Mouse (Mus musculus) stomach, embryonic 14.5 days (tissue): ENCODE measurements around the gene Abl1. TPM values are rescaled to one million over a fixed set of nuclear protein-coding genes. Genes with fewer than 3 reads are reported as not detected.

Experiments used
- ATAC-seq: fragments of 200-750 bp; cut with Nextera tagmentation; 2 replicates; pipeline ENCODE4 v1.8.0; 2017; ENCODE audit warnings: low read depth, moderate TSS enrichment; ENCODE audit not compliant: insufficient number of reproducible peaks, insufficient read depth, low FRiP score
- H3K27ac ChIP-seq: fragments of 300-500 bp; sonication (generic); 2 replicates; pipeline ENCODE4 v1.5.1; 2014; ENCODE audit warnings: mild to moderate bottlenecking, low read length, moderate library complexity, mixed read lengths
- H3K27me3 ChIP-seq: fragments of 300-500 bp; sonication (generic); 2 replicates; pipeline ENCODE4 v1.6.1; 2014; ENCODE audit warnings: low read length, control low read depth, mixed read lengths; ENCODE audit not compliant: control insufficient read depth, insufficient read depth
- H3K36me3 ChIP-seq: fragments of 300-500 bp; sonication (generic); 2 replicates; pipeline ENCODE4 v1.6.1; 2014; ENCODE audit warnings: mild to moderate bottlenecking, control low read depth, low read length, moderate library complexity, mixed read lengths; ENCODE audit not compliant: control insufficient read depth, insufficient read depth
- H3K4me1 ChIP-seq: fragments of 300-500 bp; sonication (generic); 2 replicates; pipeline ENCODE4 v1.6.1; 2014; ENCODE audit warnings: low read length, control low read depth, mixed read lengths; ENCODE audit not compliant: control insufficient read depth, insufficient read depth
- H3K4me2 ChIP-seq: fragments of 300-500 bp; sonication (generic); replicated peaks from 2 replicates; pipeline ENCODE4 v1.6.1; 2014; ENCODE audit warnings: low read depth, low read length, control low read depth
- H3K4me3 ChIP-seq: fragments of 300-500 bp; sonication (generic); 2 replicates; pipeline ENCODE4 v1.5.1; 2014; ENCODE audit warnings: low read depth, low read length, control low read depth
- H3K9ac ChIP-seq: fragments of 300-500 bp; sonication (generic); replicated peaks from 2 replicates; pipeline ENCODE4 v1.6.1; 2014; ENCODE audit warnings: low read depth, mild to moderate bottlenecking, control low read depth, low read length, moderate library complexity, mixed read lengths
- H3K9me3 ChIP-seq: fragments of 300-500 bp; sonication (generic); 2 replicates; pipeline ENCODE4 v1.6.1; 2016; ENCODE audit warnings: low read depth, low read length, control low read depth; ENCODE audit not compliant: control insufficient read depth
- WGBS: fragments of 180-500 bp; shearing (Covaris S2); extraction: QIAGEN DNeasy Blood & Tissue Kit; methylation state at CpG from one replicate; pipeline ENCODE4 v1.1.7; 2014; 5-methylcytosine and 5-hydroxymethylcytosine counted together
- polyA plus RNA-seq: library from polyadenylated mRNA; unstranded; fragments of >200 nt; fragmentation: Nextera tagmentation; extraction: Ambion mirVana; gene quantifications from 2 replicates; pipeline ENCODE4 v1.2.1, GENCODE M21; 2014

The Abl1 gene
- polyA plus RNA-seq, 1 experiment from 2014 or later, result 46.4 TPM

DNA sequence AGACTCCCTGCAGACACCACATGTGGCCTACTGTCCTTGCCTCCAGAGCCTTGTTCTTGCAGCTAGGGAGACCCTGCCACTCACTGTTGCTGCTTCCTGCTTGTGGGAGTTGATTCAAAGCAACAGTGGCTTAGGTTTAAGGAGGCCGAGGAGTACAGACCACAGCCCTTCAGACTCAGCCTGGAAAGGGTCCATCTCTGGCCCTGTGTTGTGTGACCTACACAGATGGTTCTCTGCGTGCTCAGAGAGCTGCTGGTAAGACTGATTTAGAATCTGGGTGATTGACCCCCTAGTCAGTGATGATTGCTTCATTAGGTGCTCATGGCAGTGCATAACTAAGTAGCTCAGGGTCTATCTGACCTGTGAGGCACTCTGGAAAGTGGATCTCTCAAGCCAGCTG, 101.0 kb downstream of the Abl1 start:
- Histone ChIP-seq H3K27me3 (no peaks in the 10 kb centered on the region), H3K4me1 (no peaks in the 10 kb centered on the region), H3K9me3 (no peaks in the 10 kb centered on the region), H3K4me2 (no peak overlapping the region), H3K27ac (no peak overlapping the region), H3K36me3 (peaks cover 89% of the 10 kb centered on the region), H3K4me3 (no peak overlapping the region), H3K9ac (no peak overlapping the region)
- 87% methylated on average over 2 of the region's 2 CpGs for WGBS
- no peak for ATAC-seq

DNA sequence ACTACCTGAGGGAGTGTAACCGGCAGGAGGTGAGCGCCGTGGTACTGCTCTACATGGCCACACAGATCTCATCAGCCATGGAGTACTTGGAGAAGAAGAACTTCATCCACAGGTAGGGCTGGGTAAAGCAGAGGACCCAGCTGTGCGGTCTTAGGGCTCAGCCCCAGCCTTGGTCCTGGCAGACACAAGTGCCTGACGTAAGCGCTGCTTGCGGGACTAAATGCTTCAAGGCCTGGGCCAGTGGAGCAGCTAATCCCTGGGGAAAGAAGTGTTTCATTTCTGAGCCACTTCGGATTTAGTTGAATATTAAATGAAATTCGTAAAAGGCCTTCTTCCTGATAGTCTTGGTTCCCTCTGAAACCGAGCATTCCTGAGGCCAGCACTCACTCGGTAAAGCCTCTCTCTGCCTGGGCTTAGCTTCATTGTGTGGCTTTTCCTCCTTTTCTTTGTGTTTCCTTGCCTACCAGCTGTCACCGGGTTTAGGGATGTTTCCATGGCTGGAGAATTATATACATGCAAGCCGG, 102.6 kb downstream of the Abl1 start:
- Histone ChIP-seq H3K4me3 (no peak overlapping the region), H3K9me3 (no peaks in the 10 kb centered on the region), H3K36me3 (peaks cover 88% of the 10 kb centered on the region), H3K9ac (no peak overlapping the region), H3K4me2 (no peak overlapping the region), H3K27ac (no peak overlapping the region), H3K27me3 (no peaks in the 10 kb centered on the region), H3K4me1 (no peaks in the 10 kb centered on the region)
- no peak for ATAC-seq
- WGBS, result 90% methylated on average over 13 of the region's 13 CpGs

DNA sequence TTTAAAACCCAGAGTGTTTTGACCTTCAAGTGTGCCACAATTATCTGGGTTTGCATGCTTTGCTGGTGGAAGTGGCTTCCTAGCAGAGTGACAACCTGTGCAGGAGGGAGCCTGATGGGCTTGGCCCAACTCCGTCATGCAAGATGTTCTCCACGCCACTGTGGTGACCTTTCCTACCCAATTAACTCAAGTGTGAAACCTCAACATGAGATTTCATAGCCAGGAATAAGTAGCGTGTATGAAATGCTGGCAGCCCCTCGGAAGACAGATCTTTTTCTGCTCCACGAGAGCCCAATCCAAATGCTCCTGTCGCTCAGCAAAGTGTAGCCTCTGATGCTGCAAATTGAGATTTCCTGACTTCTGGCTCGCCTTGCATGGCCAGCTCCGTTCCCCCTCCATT, 103.1 kb downstream of the Abl1 start:
- Histone ChIP-seq H3K9me3 (no peaks in the 10 kb centered on the region), H3K27ac (no peak overlapping the region), H3K27me3 (no peaks in the 10 kb centered on the region), H3K9ac (no peak overlapping the region), H3K4me2 (no peak overlapping the region), H3K4me1 (no peaks in the 10 kb centered on the region), H3K4me3 (no peak overlapping the region), H3K36me3 (peaks cover 87% of the 10 kb centered on the region)
- WGBS, result 90% methylated on average over 8 of the region's 8 CpGs
- ATAC-seq, result no peak

DNA sequence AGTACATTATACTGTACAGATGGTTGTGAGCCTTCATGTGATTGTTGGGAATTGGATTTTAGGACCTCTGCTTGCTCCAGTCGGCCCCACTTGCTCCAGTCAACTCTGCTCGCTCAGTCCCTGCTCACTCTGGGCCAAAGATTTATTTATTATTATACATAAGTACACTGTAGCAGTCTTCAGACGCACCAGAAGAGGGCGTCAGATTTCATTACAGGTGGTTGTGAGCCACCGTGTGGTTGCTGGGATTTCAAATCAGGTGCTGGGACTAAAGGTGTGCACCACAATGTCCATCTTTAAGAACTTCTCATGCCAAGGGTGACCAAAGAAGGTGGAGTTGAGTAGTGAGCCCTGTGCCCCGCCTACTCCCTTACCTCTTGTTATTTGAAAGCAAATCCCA, 104.4 kb downstream of the Abl1 start:
- no peak for ATAC-seq
- Histone ChIP-seq H3K4me3 (no peak overlapping the region), H3K9me3 (no peaks in the 10 kb centered on the region), H3K36me3 (peaks cover 87% of the 10 kb centered on the region), H3K27me3 (no peaks in the 10 kb centered on the region), H3K4me2 (no peak overlapping the region), H3K9ac (no peak overlapping the region), H3K27ac (no peak overlapping the region), H3K4me1 (no peaks in the 10 kb centered on the region)
- 79% methylated on average over 6 of the region's 6 CpGs for WGBS

DNA sequence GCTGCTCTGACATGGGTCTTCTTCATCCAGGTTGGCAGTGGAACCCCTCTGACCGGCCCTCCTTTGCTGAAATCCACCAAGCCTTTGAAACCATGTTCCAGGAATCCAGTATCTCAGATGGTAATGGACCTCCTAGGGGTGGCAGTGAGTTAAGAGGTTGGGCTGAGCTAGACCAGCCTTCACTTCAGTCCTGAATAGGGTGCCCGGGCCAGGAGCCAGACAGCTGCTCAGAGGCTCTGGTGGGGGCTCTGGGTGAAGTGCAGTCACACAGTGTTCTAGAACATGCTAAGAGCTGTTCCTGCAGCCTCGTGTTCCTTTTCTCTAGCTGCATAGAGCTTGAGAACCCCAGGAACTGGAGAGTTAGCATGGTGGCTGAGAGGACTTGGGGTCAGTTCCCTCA, 108.8 kb downstream of the Abl1 start:
- H3K9ac ChIP-seq, result no peak overlapping the region
- no peak overlapping the region for H3K27ac ChIP-seq
- H3K4me3 ChIP-seq, result no peak overlapping the region
- H3K36me3 ChIP-seq, result peaks cover 92% of the 10 kb centered on the region
- 83% methylated on average over 3 of the region's 3 CpGs for WGBS
- no peak for ATAC-seq
- H3K4me2 ChIP-seq, result no peak overlapping the region
- H3K9me3 ChIP-seq, result no peaks in the 10 kb centered on the region
- no peaks in the 10 kb centered on the region for H3K4me1 ChIP-seq
- no peaks in the 10 kb centered on the region for H3K27me3 ChIP-seq

DNA sequence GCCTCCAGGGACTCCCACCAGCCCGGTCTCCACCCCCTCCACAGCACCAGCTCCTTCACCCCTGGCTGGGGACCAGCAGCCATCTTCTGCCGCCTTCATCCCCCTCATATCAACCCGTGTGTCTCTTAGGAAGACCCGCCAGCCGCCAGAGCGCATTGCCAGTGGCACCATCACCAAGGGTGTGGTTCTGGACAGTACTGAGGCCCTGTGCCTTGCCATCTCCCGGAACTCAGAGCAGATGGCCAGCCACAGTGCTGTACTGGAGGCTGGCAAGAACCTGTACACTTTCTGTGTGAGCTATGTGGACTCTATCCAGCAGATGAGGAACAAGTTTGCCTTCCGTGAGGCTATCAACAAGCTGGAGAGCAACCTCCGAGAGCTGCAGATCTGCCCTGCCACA, 113.2 kb downstream of the Abl1 start:
- WGBS, result 92% methylated on average over 9 of the region's 9 CpGs
- Histone ChIP-seq H3K27me3 (no peaks in the 10 kb centered on the region), H3K9me3 (no peaks in the 10 kb centered on the region), H3K4me1 (no peaks in the 10 kb centered on the region), H3K4me3 (no peak overlapping the region), H3K4me2 (no peak overlapping the region), H3K36me3 (peaks cover 80% of the 10 kb centered on the region), H3K27ac (no peak overlapping the region), H3K9ac (no peak overlapping the region)
- ATAC-seq, result no peak

DNA sequence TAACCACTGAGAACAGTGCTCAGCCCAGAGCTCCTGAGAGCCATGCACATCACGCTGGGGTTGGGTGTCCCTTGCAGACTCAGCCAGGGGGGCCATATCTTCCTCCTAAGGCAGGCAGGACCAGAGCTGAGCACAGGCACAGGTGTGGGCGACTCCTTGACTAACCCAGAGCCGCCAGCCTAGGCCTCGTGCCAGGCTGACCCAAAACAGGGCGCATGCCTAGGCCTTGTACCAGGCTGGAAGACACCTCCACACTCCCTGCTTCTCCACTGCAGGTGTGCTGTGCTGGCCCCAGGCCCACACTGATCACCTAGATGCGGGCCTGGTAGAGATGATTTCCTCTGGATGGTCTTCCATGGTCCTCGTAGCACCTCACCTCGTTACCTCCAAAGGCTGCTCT, 114.6 kb downstream of the Abl1 start:
- Histone ChIP-seq H3K36me3 (peaks cover 70% of the 10 kb centered on the region), H3K27me3 (no peaks in the 10 kb centered on the region), H3K4me3 (no peak overlapping the region), H3K9me3 (no peaks in the 10 kb centered on the region), H3K4me1 (no peaks in the 10 kb centered on the region), H3K27ac (no peak overlapping the region), H3K4me2 (no peak overlapping the region), H3K9ac (no peak overlapping the region)
- no peak for ATAC-seq
- WGBS, result 88% methylated on average over 8 of the region's 8 CpGs

DNA sequence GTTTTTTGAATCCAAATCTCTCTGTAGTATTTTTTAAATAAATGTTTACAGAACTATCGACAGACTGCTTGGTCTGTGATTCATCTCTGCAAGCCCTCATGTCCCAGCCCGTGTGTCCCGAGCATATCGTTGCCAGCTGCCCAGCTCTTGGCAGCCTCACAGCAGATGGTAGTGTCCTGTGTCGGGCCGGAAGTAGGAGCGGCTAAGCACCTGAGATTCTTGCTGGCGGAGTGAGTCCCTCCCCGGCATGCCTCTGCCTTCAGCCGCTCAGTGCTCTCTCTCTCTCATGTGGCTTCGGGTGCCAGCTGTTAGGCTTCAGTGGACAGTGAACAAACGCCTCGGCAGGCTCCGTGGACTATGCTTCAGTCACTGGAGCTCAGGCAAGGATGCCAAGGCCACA, 115.3 kb downstream of the Abl1 start:
- Histone ChIP-seq H3K9ac (no peak overlapping the region), H3K27ac (no peak overlapping the region), H3K36me3 (peaks cover 64% of the 10 kb centered on the region), H3K27me3 (no peaks in the 10 kb centered on the region), H3K9me3 (no peaks in the 10 kb centered on the region), H3K4me3 (no peak overlapping the region), H3K4me1 (no peaks in the 10 kb centered on the region), H3K4me2 (no peak overlapping the region)
- WGBS, result 51% methylated on average over 14 of the region's 14 CpGs
- ATAC-seq, result no peak

DNA sequence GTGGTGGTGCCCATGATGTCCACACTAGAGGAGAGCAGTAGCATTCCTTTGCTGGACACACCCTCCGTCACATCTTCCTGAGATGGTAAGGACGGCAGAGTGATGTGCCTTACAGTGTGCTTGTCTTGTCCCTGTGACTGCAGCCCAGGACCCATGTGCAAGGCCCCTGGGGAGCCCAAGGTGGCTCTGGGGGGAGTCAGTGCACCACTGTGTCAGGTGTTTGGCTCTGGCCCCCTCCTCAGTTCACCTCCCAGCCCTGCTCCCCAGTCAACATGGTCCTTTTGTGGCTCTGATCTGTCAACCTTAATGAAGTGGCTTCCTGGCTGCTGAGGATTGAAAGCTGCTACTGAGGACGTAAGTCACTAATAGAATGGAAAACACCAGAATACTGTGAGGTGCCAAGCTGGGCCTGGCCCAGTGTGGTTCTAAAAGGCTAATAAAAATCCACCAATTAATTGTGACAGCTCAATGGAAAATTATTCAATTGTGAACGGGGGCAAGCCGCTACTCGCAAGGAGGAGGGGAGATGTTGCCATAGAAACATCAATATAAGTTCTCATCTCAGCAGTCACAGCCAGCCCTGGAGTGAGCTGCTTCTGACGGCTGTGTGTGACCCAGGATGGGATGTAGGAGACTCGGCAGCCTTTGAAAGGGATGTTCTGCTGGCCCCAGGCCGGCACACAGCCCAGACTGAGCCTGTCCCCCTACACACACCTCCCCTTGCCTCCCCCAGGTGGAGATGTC, 118.6 kb downstream of the Abl1 start:
- WGBS, result 48% methylated on average over 9 of the region's 9 CpGs
- H3K4me1 ChIP-seq, result 0 out of 2 replicates have a peak, but pooled peaks cover 5% of the 10 kb centered on the region
- H3K27ac ChIP-seq, result no peak overlapping the region
- H3K9me3 ChIP-seq, result no peaks in the 10 kb centered on the region
- H3K27me3 ChIP-seq, result no peaks in the 10 kb centered on the region
- H3K36me3 ChIP-seq, result peaks cover 31% of the 10 kb centered on the region
- ATAC-seq, result no peak
- no peak overlapping the region for H3K9ac ChIP-seq
- no peak overlapping the region for H3K4me2 ChIP-seq
- H3K4me3 ChIP-seq, result no peak overlapping the region
